Mouse (Mus musculus): ENCODE measurements around the gene Acer3. TPM values are rescaled to one million over a fixed set of nuclear protein-coding genes. Genes with fewer than 3 reads are reported as not detected.
A peak's percentile ranks its signal among the peaks of the same experiment; 100 is the strongest.

Acer3 gene
- polyA plus RNA-seq, 2 experiments = 23.6 to 35.7 TPM

DNA sequence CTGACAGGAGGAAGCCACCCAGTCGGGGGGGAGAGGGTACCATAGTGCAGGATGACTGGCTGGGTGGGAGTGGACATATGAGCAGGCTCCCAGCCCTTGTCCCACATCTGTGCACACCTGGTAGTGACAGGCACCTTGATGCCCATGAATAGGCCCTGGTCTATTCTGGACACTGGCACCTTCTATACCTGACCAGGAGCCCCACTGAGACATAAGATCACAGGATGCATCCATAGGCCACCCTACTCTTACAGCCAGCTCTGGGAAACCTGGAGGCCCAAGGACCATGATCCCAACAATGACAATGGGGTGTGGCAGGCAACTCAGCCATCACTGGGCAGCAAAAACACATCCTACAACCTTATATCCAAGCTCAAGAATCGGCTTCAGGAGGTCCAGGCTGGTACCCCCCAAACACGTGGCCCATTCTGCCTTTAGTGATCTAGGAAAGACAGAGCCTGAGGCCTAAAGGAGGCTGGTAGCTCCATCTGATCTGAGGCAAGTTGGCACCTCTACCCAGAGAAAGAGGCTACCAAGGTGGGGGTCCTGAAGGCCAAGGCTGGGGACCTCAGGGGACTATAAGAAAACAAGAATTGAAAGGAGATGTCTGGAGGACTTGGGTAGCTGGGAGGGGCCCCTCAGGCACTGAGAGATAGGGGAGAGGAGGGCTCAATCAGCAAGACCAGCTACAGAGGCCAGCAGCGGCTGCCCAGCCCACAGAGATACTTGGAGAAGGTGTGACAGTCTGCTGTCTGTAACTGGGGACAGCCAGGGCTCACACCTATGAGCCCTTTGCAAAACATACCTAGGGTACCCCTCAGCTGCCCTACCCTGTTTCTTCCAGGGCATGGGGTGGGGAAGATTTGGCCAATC is 145.9 kb downstream of the Acer3 start:
- Histone ChIP-seq H3K4me2 (replicated peaks; ENCODE audit: low read depth, low read length, severe bottlenecking) (no peak overlapping the region), H3K36me3 (ENCODE audit: control insufficient read depth, insufficient read depth, low read length) (no peaks in the 10 kb centered on the region), H3K4me1 (ENCODE audit: control insufficient read depth, insufficient read depth, low read length) (peaks cover 12% of the 10 kb centered on the region; the same call in 1 of the 2 replicates), H3K9ac (ENCODE audit: low read depth, low read length, severe bottlenecking) (no peak overlapping the region), H3K9me3 (ENCODE audit: control insufficient read depth, low read length) (no peaks in the 10 kb centered on the region), H3K27ac (replicated peaks; ENCODE audit: low read depth, low read length) (no peak overlapping the region), H3K27me3 (ENCODE audit: control insufficient read depth, insufficient read depth, low read length) (no peaks in the 10 kb centered on the region), H3K4me3 (replicated peaks; ENCODE audit: low read length) (no peak overlapping the region)
- no peak for TF ChIP-seq POLR2A (IDR thresholded peaks at IDR 0.05; ENCODE audit: borderline replicate concordance, extremely low read depth, insufficient read depth, insufficient read length)
- no peak for ATAC-seq (ENCODE audit: low FRiP score, low read depth)
- 76% methylated on average over 4 of the region's 4 CpGs for WGBS
- DNase-seq (ENCODE audit: low spot score) = no peak

DNA sequence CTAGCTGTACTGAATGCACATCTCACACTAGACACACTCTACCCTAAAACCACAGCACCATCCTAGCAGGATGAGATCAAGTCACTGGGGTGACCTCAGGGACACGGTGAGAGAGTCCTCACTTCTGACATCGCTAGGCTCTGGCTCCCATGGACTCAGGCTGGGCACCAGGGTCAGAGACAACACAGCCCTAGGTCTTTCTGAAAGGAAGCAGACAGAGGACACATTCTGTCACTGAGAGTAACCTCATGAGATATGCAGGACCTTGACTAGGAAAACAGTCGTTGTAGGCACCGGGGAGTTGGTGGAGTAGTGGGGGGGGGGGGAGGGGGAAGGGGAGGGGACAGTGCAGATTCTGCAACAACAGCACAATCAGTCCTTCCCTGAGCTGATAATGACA is 147.6 kb downstream of the Acer3 start:
- WGBS = 52% methylated on average over 4 of the region's 4 CpGs
- Histone ChIP-seq H3K4me3 (replicated peaks; ENCODE audit: low read length) (no peak overlapping the region), H3K36me3 (ENCODE audit: control insufficient read depth, insufficient read depth, low read length) (no peaks in the 10 kb centered on the region)

DNA sequence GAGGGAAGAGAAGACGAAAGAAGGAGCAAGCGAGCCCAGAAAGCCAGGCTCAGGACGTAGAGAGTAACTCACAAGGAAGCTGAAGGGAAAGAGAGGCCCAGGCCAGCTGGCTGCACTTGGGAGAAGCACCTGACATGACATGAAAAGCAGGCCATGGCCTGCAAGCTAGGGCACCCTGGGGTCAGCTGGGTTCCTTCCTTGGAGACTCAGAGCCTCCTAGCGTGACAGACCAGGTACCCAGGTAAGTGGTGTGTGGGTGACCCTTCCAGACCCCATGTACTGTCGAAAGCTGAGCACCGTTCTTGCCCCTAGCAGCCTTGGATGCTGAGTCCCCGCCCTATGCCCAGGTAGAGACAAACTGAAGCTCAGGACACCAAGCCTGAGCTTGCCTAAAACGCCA is 148.3 kb downstream of the Acer3 start:
- no peak overlapping the region for H3K4me3 ChIP-seq (replicated peaks; ENCODE audit: low read length)
- H3K9me3 ChIP-seq (ENCODE audit: control insufficient read depth, low read length) = no peaks in the 10 kb centered on the region
- H3K9ac ChIP-seq (ENCODE audit: low read depth, low read length, severe bottlenecking) = no peak overlapping the region
- H3K36me3 ChIP-seq (ENCODE audit: control insufficient read depth, insufficient read depth, low read length) = no peaks in the 10 kb centered on the region
- TF ChIP-seq POLR2A (IDR thresholded peaks at IDR 0.05; ENCODE audit: borderline replicate concordance, extremely low read depth, insufficient read depth, insufficient read length) = no peak
- ATAC-seq (ENCODE audit: low FRiP score, low read depth) (no peak), DNase-seq (ENCODE audit: low spot score) (no peak)
- peaks cover 9% of the 10 kb centered on the region; the same call in 1 of the 2 replicates for H3K4me1 ChIP-seq (ENCODE audit: control insufficient read depth, insufficient read depth, low read length)
- 79% methylated on average over 8 of the region's 8 CpGs for WGBS
- H3K27ac ChIP-seq (replicated peaks; ENCODE audit: low read depth, low read length) = no peak overlapping the region
- no peaks in the 10 kb centered on the region for H3K27me3 ChIP-seq (ENCODE audit: control insufficient read depth, insufficient read depth, low read length)
- H3K4me2 ChIP-seq (replicated peaks; ENCODE audit: low read depth, low read length, severe bottlenecking) = no peak overlapping the region

More for the DNA sequence above, 147.6 kb downstream of the Acer3 start:
- Histone ChIP-seq H3K27ac (replicated peaks; ENCODE audit: low read depth, low read length) (no peak overlapping the region), H3K9me3 (ENCODE audit: control insufficient read depth, low read length) (no peaks in the 10 kb centered on the region), H3K27me3 (ENCODE audit: control insufficient read depth, insufficient read depth, low read length) (no peaks in the 10 kb centered on the region), H3K9ac (ENCODE audit: low read depth, low read length, severe bottlenecking) (no peak overlapping the region), H3K4me1 (ENCODE audit: control insufficient read depth, insufficient read depth, low read length) (peaks cover 9% of the 10 kb centered on the region; the same call in 1 of the 2 replicates), H3K4me2 (replicated peaks; ENCODE audit: low read depth, low read length, severe bottlenecking) (no peak overlapping the region)
- no peak for TF ChIP-seq POLR2A (IDR thresholded peaks at IDR 0.05; ENCODE audit: borderline replicate concordance, extremely low read depth, insufficient read depth, insufficient read length)
- DNase-seq (ENCODE audit: low spot score) = no peak
- no peak for ATAC-seq (ENCODE audit: low FRiP score, low read depth)

DNA sequence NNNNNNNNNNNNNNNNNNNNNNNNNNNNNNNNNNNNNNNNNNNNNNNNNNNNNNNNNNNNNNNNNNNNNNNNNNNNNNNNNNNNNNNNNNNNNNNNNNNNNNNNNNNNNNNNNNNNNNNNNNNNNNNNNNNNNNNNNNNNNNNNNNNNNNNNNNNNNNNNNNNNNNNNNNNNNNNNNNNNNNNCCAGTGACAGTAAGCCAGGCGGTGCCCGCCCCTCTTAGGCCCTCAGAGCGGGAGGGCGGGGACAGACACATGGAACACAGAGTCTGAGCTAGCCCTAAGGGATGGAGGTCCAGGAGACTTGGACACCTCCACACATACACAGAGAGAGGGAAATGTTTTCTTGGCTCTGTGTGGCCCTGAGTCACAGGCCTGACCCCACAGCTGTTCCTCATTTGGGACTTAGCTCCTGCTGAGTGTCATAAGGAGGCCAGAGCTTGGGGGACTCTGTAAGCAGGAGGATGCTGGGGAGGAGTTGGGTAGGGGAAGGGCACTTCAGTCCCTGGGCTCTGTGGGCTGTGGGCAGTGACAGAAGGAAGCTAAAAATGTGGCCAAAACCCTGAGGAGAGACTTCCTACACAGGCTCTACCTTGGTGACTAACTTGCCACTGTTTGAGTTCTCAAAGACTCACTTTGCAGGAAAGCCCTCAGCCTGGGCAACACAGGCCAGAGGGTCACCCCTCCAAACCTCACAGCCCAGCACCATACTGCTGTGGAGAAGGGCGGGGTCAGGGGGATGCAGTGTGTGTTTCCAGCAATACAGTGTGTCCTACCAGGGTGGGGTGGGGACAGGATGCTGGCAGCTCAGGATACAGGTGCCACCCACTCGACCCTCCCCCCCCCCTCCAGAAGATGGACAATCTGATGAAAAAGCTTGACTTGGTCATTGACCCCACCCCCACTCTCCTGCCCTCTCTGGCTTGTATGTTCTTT is 149.6 kb downstream of the Acer3 start:
- Histone ChIP-seq H3K27ac (replicated peaks; ENCODE audit: low read depth, low read length) (no peak overlapping the region), H3K9ac (ENCODE audit: low read depth, low read length, severe bottlenecking) (no peak overlapping the region)
- DNase-seq (ENCODE audit: low spot score) = no peak

GRCm38 (mm10) chr7:98164999-98165528 is 155.9 kb downstream of the Acer3 start:
- Histone ChIP-seq H3K9me3 (ENCODE audit: control insufficient read depth, low read length) (no peaks in the 10 kb centered on the region), H3K9ac (ENCODE audit: low read depth, low read length, severe bottlenecking) (no peak overlapping the region), H3K36me3 (ENCODE audit: control insufficient read depth, insufficient read depth, low read length) (no peaks in the 10 kb centered on the region), H3K27me3 (ENCODE audit: control insufficient read depth, insufficient read depth, low read length) (no peaks in the 10 kb centered on the region), H3K4me2 (replicated peaks; ENCODE audit: low read depth, low read length, severe bottlenecking) (no peak overlapping the region), H3K27ac (replicated peaks; ENCODE audit: low read depth, low read length) (0 out of 2 replicates have a peak overlapping the region, but pooled peaks have one; percentile 19), H3K4me3 (replicated peaks; ENCODE audit: low read length) (no peak overlapping the region), H3K4me1 (ENCODE audit: control insufficient read depth, insufficient read depth, low read length) (peaks cover 16% of the 10 kb centered on the region)
- DNase-seq (ENCODE audit: low spot score) = no peak
- no peak for TF ChIP-seq POLR2A (IDR thresholded peaks at IDR 0.05; ENCODE audit: borderline replicate concordance, extremely low read depth, insufficient read depth, insufficient read length)
- 52% methylated on average over 10 of the region's 10 CpGs for WGBS
- no peak for ATAC-seq (ENCODE audit: low FRiP score, low read depth)

More for the DNA sequence above, 149.6 kb downstream of the Acer3 start:
- Histone ChIP-seq H3K36me3 (ENCODE audit: control insufficient read depth, insufficient read depth, low read length) (no peaks in the 10 kb centered on the region), H3K4me2 (replicated peaks; ENCODE audit: low read depth, low read length, severe bottlenecking) (no peak overlapping the region), H3K9me3 (ENCODE audit: control insufficient read depth, low read length) (no peaks in the 10 kb centered on the region), H3K27me3 (ENCODE audit: control insufficient read depth, insufficient read depth, low read length) (no peaks in the 10 kb centered on the region), H3K4me1 (ENCODE audit: control insufficient read depth, insufficient read depth, low read length) (peaks cover 7% of the 10 kb centered on the region; the same call in 1 of the 2 replicates), H3K4me3 (replicated peaks; ENCODE audit: low read length) (no peak overlapping the region)
- ATAC-seq (ENCODE audit: low FRiP score, low read depth) = peak; percentile 39; the same call in 1 of the 2 replicates
- 38% methylated on average over 6 of the region's 6 CpGs for WGBS
- no peak for TF ChIP-seq POLR2A (IDR thresholded peaks at IDR 0.05; ENCODE audit: borderline replicate concordance, extremely low read depth, insufficient read depth, insufficient read length)
